Mouse (Mus musculus) CD4-positive naive resting alpha-beta T cell, adult 76 days (primary cell): ENCODE data around the gene 2410141K09Rik. TPM values are rescaled to one million over a fixed set of nuclear protein-coding genes. Genes with fewer than 3 reads are reported as not detected.

Experiments used
- total RNA-seq: library from RNA; stranded (reverse); gene quantifications from one replicate; pipeline ENCODE4 v1.2.4, GENCODE M21; 2023

2410141K09Rik gene
- not detected for total RNA-seq

DNA sequence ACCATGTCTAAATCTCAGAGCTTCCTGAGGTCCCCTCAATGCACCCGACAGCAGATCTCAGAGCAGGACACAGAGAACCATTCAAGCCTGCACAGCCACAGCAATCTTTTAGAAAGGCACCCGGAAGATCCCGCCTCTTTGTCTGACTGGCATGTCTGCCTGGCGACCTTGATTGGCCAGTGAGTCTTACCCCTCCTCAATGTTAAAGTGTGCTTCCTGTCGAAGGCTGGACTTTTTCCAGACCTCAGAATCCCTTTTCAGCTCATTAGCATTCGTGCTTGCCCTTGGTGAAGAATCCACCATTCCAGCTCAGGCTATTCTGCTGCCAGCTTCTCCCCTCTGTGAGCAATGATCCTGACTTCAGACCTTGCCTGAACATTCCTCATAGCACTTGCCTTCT lies at the start of gene 2410141K09Rik:
2410141K09Rik (minus strand) TSS at position 101 of the 400 bp plus-strand sequence.

Other genes starting within 250 kb of the 2410141K09Rik start
- not detected for gene Gm10772, start 213.5 kb downstream of the 2410141K09Rik start, total RNA-seq